Mouse (Mus musculus) ES-E14 (cell line): ENCODE measurements at regions not wholly inside any gene's neighbourhood (a gene's known extent, or its start where the extent isn't known, plus 50 kb on each side); places are given as distances from the start of the nearest gene placed in this dataset.

Experiments used
- DNase-seq: peaks from one replicate; pipeline ENCODE4 v3.0.0-alpha.2; 2013; ENCODE audit warnings: low read depth, low spot score
- H3K27ac ChIP-seq: 2 replicates; pipeline ENCODE4 v1.5.1; 2012; ENCODE audit warnings: low read depth, mild to moderate bottlenecking, low read length, moderate library complexity, mixed read lengths; ENCODE audit not compliant: poor library complexity, insufficient read depth, severe bottlenecking
- H3K36me3 ChIP-seq: 2 replicates; pipeline ENCODE4 v1.6.1; 2012; ENCODE audit warnings: mild to moderate bottlenecking, low read length, moderate library complexity, mixed read lengths; ENCODE audit not compliant: control insufficient read depth, poor library complexity, insufficient read depth, severe bottlenecking
- H3K4me1 ChIP-seq, 2 experiments: fragments of 150-350 bp in 1 of 2; sonication (generic) in 1 of 2; 2 replicates each; pipeline ENCODE4 v1.6.1; 2012; ENCODE audit warnings: low read length in 2 of 2, mild to moderate bottlenecking in 1 of 2, mixed read lengths in 1 of 2; ENCODE audit not compliant: control insufficient read depth in 2 of 2, insufficient read depth in 2 of 2, poor library complexity in 1 of 2
- H3K4me3 ChIP-seq, 2 experiments: fragments of 150-350 bp in 1 of 2; sonication (generic) in 1 of 2; 2 replicates each; pipeline ENCODE4 v1.5.1; 2012; ENCODE audit warnings: low read length in 2 of 2, low read depth in 1 of 2, mild to moderate bottlenecking in 1 of 2, mixed read lengths in 1 of 2; ENCODE audit not compliant: insufficient read depth in 1 of 2, poor library complexity in 1 of 2, severe bottlenecking in 1 of 2
- H3K9ac ChIP-seq: 2 replicates; pipeline ENCODE4 v1.6.1; 2012; ENCODE audit warnings: low read depth, mild to moderate bottlenecking, low read length, mixed read lengths; ENCODE audit not compliant: poor library complexity, insufficient read depth, severe bottlenecking
- H3K9me3 ChIP-seq: fragments of 150-350 bp; sonication (generic); 2 replicates; pipeline ENCODE4 v1.6.1; 2012; ENCODE audit warnings: low read depth, mild to moderate bottlenecking, low read length; ENCODE audit not compliant: control insufficient read depth, insufficient read depth
- CHD2 ChIP-seq: IDR thresholded peaks from 2 replicates; pipeline ENCODE4 v1.6.1; 2014; ENCODE audit warnings: mild to moderate bottlenecking, low read depth, low read length, inconsistent platforms
- HCFC1 ChIP-seq: IDR thresholded peaks from 2 replicates; pipeline ENCODE4 v1.6.1; 2012; ENCODE audit warnings: low read length, inconsistent platforms, borderline replicate concordance; ENCODE audit not compliant: insufficient read depth
- MAFK ChIP-seq: IDR thresholded peaks from 2 replicates; pipeline ENCODE4 v1.6.1; 2014; ENCODE audit warnings: mild to moderate bottlenecking, low read depth, low read length, inconsistent platforms; ENCODE audit not compliant: insufficient read depth
- ZC3H11A ChIP-seq: IDR thresholded peaks from 2 replicates; pipeline ENCODE4 v1.6.1; 2012; ENCODE audit warnings: low read depth, mild to moderate bottlenecking, inconsistent platforms, low read length, borderline replicate concordance
- ZNF384 ChIP-seq: IDR thresholded peaks from 2 replicates; pipeline ENCODE4 v1.6.1; 2012; ENCODE audit warnings: low read depth, low read length, inconsistent platforms
- in situ Hi-C, 2 experiments: fragments of 600-800 bp; cut with MboI; formaldehyde crosslinking; loops; one replicate each; pipeline ENCODE4 v1.15.1; 2025; ENCODE audit warnings: low sequenced_read_pairs in 2 of 2, inconsistent platforms in 1 of 2; ENCODE audit not compliant: unreplicated experiment in 2 of 2

GRCm38 (mm10) chr14:55334305-55334704, 112.5 kb downstream of the Dhrs2 start:
- Histone ChIP-seq H3K4me1 (no peaks in the 10 kb centered on the region), H3K27ac (no peak overlapping the region), H3K36me3 (no peaks in the 10 kb centered on the region), H3K9me3 (no peaks in the 10 kb centered on the region), H3K4me3 (no peak overlapping the region), H3K9ac (no peak overlapping the region)
- no peak for DNase-seq
- in situ Hi-C loops: no loop called here
- TF ChIP-seq CHD2 (no peak), ZNF384 (no peak), MAFK (no peak), HCFC1 (no peak), ZC3H11A (no peak)

GRCm38 (mm10) chr14:55335586-55335985, 113.8 kb downstream of the Dhrs2 start:
- DNase-seq: no peak
- peaks cover 0 to 3% of the 10 kb centered on the region in 2 experiments; a peak in 1 of 4 replicates for H3K4me1 ChIP-seq
- H3K9ac ChIP-seq: no peak overlapping the region
- in situ Hi-C loops: no loop called here
- H3K27ac ChIP-seq: no peak overlapping the region
- TF ChIP-seq ZNF384 (no peak), HCFC1 (no peak), CHD2 (no peak), MAFK (no peak), ZC3H11A (no peak)
- H3K36me3 ChIP-seq: no peaks in the 10 kb centered on the region
- H3K4me3 ChIP-seq: no peak overlapping the region
- H3K9me3 ChIP-seq: no peaks in the 10 kb centered on the region

GRCm38 (mm10) chr14:55336451-55337195, 114.8 kb downstream of the Dhrs2 start:
- Histone ChIP-seq H3K9ac (no peak overlapping the region), H3K4me1 (peaks cover 0 to 3% of the 10 kb centered on the region in 2 experiments; a peak in 1 of 4 replicates), H3K4me3 (no peak overlapping the region), H3K27ac (no peak overlapping the region), H3K9me3 (no peaks in the 10 kb centered on the region), H3K36me3 (no peaks in the 10 kb centered on the region)
- no peak for TF ChIP-seq CHD2
- no peak for TF ChIP-seq MAFK
- no peak for TF ChIP-seq ZC3H11A
- no peak for TF ChIP-seq ZNF384
- TF ChIP-seq HCFC1: no peak
- in situ Hi-C loops: no loop called here
- DNase-seq: no peak

- no peak for DNase-seq
- peaks cover 0 to 3% of the 10 kb centered on the region in 2 experiments; a peak in 1 of 4 replicates for H3K4me1 ChIP-seq
- in situ Hi-C loops: no loop called here
- H3K4me3 ChIP-seq: no peak overlapping the region
- H3K9me3 ChIP-seq: no peaks in the 10 kb centered on the region
- no peaks in the 10 kb centered on the region for H3K36me3 ChIP-seq
- no peak overlapping the region for H3K9ac ChIP-seq
- no peak for TF ChIP-seq ZNF384
- no peak for TF ChIP-seq MAFK
- no peak for TF ChIP-seq CHD2
- no peak for TF ChIP-seq HCFC1
- H3K27ac ChIP-seq: no peak overlapping the region
Observed at GRCm38 (mm10) chr14:55338010-55338409, 116.2 kb downstream of the Dhrs2 start.

GRCm38 (mm10) chr14:55338500-55338899, 116.7 kb downstream of the Dhrs2 start:
- in situ Hi-C loops: no loop called here
- Histone ChIP-seq H3K4me3 (no peak overlapping the region), H3K27ac (no peak overlapping the region), H3K9me3 (no peaks in the 10 kb centered on the region), H3K4me1 (peaks cover 0 to 3% of the 10 kb centered on the region in 2 experiments; a peak in 1 of 4 replicates), H3K36me3 (no peaks in the 10 kb centered on the region), H3K9ac (no peak overlapping the region)
- no peak for DNase-seq
- no peak for TF ChIP-seq ZNF384
- TF ChIP-seq HCFC1: no peak
- no peak for TF ChIP-seq ZC3H11A
- no peak for TF ChIP-seq MAFK
- TF ChIP-seq CHD2: no peak
